Mouse (Mus musculus): ENCODE measurements around the gene Cacng2. TPM values are rescaled to one million over a fixed set of nuclear protein-coding genes. Genes with fewer than 3 reads are reported as not detected.
"Not testable (repeated sequence)": the region's sequence is repeated elsewhere in the genome, so short reads cannot be mapped to it uniquely, and the experiment has no call there.

Gene Cacng2
- polyA plus RNA-seq, 1 experiment from 2014 or later = not detected

DNA sequence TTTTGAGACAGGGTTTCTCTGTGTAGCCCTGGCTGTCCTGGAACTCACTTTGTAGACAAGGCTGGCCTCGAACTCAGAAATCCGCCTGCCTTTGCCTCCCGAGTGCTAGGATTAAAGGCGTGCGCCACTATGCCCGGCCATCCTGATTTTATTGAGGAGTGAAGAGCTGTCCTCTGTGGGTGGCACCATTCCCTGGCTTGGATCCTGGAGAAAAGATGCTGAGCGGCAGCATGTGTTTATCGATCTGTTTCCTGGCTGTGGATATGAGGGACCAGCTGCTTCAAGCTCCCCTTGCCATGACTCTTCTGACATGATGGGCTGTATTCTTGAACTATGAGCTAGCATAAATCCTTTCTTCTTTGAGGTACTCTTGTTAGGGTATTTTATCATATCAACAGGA lies 111.6 kb downstream of the Cacng2 start:
- not testable (repeated sequence) for H3K9me3 ChIP-seq (ENCODE audit: control insufficient read depth, low read length); H3K4me2 ChIP-seq (replicated peaks; ENCODE audit: low read depth, low read length); ATAC-seq (ENCODE audit: low FRiP score, low TSS enrichment); H3K36me3 ChIP-seq (ENCODE audit: control insufficient read depth, insufficient read depth, low read length); H3K4me3 ChIP-seq (ENCODE audit: low read length); H3K4me1 ChIP-seq (ENCODE audit: control insufficient read depth, insufficient read depth, low read length); H3K27ac ChIP-seq (ENCODE audit: low read depth, low read length); H3K9ac ChIP-seq (ENCODE audit: low read depth, low read length); H3K27me3 ChIP-seq (ENCODE audit: control insufficient read depth, insufficient read depth, low read length)
- 92% methylated on average over 8 of the region's 8 CpGs for WGBS

DNA sequence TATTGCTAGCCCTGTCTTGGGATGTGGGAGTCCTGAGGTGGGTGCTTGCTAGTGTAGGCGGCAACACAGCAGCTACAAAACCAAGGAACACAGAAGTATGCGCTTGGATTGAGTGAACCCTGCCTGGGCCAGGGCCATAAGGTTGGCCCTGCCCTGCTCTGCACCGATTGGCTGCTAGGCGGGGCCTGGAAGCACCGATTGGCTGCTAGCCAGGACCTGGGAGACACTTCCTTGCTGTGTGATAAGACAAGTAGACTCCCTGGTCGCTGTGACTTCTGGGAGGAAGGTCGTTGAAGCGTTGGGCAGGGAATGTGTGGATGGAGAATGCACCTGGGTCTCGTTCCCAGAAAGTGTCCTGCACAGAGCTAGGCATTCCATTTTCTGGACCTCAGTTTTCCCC lies 115.9 kb downstream of the Cacng2 start:
- ATAC-seq (ENCODE audit: low FRiP score, low TSS enrichment) = peak; percentile 71
- H3K27ac ChIP-seq (ENCODE audit: low read depth, low read length) = no peak overlapping the region

DNA sequence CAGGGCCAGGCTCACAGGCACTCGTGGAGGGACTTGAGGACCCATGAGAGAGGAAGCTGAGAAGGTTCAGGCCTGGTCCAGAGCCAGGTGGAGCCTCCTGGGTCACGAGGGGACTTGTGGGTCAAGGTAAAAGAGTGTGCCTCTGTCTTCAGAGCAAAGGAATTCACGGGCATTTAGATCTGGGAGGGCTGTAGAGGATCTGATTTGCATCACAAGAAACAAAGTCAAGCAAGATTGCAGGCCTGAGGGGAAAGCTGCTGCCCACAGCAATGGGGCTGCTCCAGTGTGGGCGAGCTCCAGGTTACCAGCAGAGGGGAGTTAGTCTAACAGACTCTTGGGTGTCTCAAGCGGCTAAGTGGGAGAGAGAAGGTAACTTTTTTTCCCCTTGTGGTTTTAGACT lies 118.4 kb downstream of the Cacng2 start:
- Histone ChIP-seq H3K4me3 (ENCODE audit: low read length) (no peak overlapping the region), H3K27me3 (ENCODE audit: control insufficient read depth, insufficient read depth, low read length) (no peaks in the 10 kb centered on the region), H3K9ac (ENCODE audit: low read depth, low read length) (no peak overlapping the region), H3K27ac (ENCODE audit: low read depth, low read length) (no peak overlapping the region), H3K4me1 (ENCODE audit: control insufficient read depth, insufficient read depth, low read length) (no peaks in the 10 kb centered on the region), H3K36me3 (ENCODE audit: control insufficient read depth, insufficient read depth, low read length) (no peaks in the 10 kb centered on the region), H3K9me3 (ENCODE audit: control insufficient read depth, low read length) (no peaks in the 10 kb centered on the region), H3K4me2 (replicated peaks; ENCODE audit: low read depth, low read length) (no peak overlapping the region)
- 23% methylated on average over 5 of the region's 5 CpGs for WGBS
- no peak for ATAC-seq (ENCODE audit: low FRiP score, low TSS enrichment)

More for the DNA sequence above, 115.9 kb downstream of the Cacng2 start:
- Histone ChIP-seq H3K9me3 (ENCODE audit: control insufficient read depth, low read length) (no peaks in the 10 kb centered on the region), H3K27me3 (ENCODE audit: control insufficient read depth, insufficient read depth, low read length) (no peaks in the 10 kb centered on the region), H3K36me3 (ENCODE audit: control insufficient read depth, insufficient read depth, low read length) (no peaks in the 10 kb centered on the region), H3K4me3 (ENCODE audit: low read length) (no peak overlapping the region), H3K4me2 (replicated peaks; ENCODE audit: low read depth, low read length) (no peak overlapping the region), H3K4me1 (ENCODE audit: control insufficient read depth, insufficient read depth, low read length) (no peaks in the 10 kb centered on the region), H3K9ac (ENCODE audit: low read depth, low read length) (no peak overlapping the region)
- WGBS = 40% methylated on average over 9 of the region's 9 CpGs

DNA sequence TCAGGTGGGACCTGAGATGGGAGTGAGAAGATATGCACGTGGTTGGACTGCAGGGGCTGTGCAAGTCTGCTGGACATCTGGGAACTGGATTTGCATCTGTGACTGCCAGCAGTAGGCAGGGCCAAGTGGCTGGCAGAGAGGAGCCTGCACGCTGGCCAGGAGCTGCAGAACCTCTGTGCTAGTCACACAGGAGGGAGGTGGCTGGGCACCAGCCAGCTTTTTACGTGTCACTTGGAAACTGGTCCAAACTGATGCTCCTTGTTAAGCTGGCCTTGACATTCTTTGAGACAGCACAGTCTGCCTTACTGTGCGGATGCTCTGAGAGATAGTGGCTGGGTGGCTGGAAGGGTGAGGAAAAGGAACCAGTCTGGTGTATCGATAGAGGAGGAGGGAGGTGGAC lies 131.3 kb downstream of the Cacng2 start:
- Histone ChIP-seq H3K27ac (ENCODE audit: low read depth, low read length) (no peak overlapping the region), H3K4me3 (ENCODE audit: low read length) (no peak overlapping the region), H3K36me3 (ENCODE audit: control insufficient read depth, insufficient read depth, low read length) (no peaks in the 10 kb centered on the region), H3K9me3 (ENCODE audit: control insufficient read depth, low read length) (no peaks in the 10 kb centered on the region), H3K27me3 (ENCODE audit: control insufficient read depth, insufficient read depth, low read length) (no peaks in the 10 kb centered on the region), H3K9ac (ENCODE audit: low read depth, low read length) (no peak overlapping the region), H3K4me1 (ENCODE audit: control insufficient read depth, insufficient read depth, low read length) (no peaks in the 10 kb centered on the region), H3K4me2 (replicated peaks; ENCODE audit: low read depth, low read length) (no peak overlapping the region)
- no peak for ATAC-seq (ENCODE audit: low FRiP score, low TSS enrichment)
- WGBS = 64% methylated on average over 5 of the region's 5 CpGs

DNA sequence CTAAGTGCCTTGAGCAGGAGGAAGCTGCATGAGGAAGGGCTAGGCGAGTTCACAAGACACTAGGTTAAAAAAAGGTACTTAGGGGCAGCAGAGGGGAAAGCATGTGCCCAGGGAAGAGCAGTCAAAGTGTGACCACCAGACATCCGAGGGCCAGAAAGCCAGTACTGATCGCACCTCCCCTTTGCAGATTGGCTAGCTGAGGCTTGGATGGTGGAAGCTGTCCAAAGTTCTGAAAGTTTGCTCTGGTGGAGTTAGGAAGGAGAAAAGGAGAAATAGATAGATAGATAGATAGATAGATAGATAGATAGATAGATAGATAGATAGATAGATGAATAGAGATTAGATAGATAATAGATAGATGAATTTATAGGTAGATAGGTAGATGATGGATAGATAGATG lies 136.4 kb downstream of the Cacng2 start:
- H3K27ac ChIP-seq (ENCODE audit: low read depth, low read length) = no peak overlapping the region
- WGBS = 23% methylated on average over 3 of the region's 3 CpGs
- no peak overlapping the region for H3K4me3 ChIP-seq (ENCODE audit: low read length)
- no peaks in the 10 kb centered on the region for H3K4me1 ChIP-seq (ENCODE audit: control insufficient read depth, insufficient read depth, low read length)
- H3K9me3 ChIP-seq (ENCODE audit: control insufficient read depth, low read length) = no peaks in the 10 kb centered on the region
- H3K36me3 ChIP-seq (ENCODE audit: control insufficient read depth, insufficient read depth, low read length) = no peaks in the 10 kb centered on the region
- no peak overlapping the region for H3K9ac ChIP-seq (ENCODE audit: low read depth, low read length)
- ATAC-seq (ENCODE audit: low FRiP score, low TSS enrichment) = no peak
- peaks cover 2% of the 10 kb centered on the region; the same call in 1 of the 2 replicates for H3K27me3 ChIP-seq (ENCODE audit: control insufficient read depth, insufficient read depth, low read length)
- no peak overlapping the region for H3K4me2 ChIP-seq (replicated peaks; ENCODE audit: low read depth, low read length)

- no peak overlapping the region for H3K4me3 ChIP-seq (ENCODE audit: low read length)
- no peak overlapping the region for H3K4me2 ChIP-seq (replicated peaks; ENCODE audit: low read depth, low read length)
- no peak overlapping the region for H3K27ac ChIP-seq (ENCODE audit: low read depth, low read length)
- no peaks in the 10 kb centered on the region for H3K4me1 ChIP-seq (ENCODE audit: control insufficient read depth, insufficient read depth, low read length)
- no peaks in the 10 kb centered on the region for H3K36me3 ChIP-seq (ENCODE audit: control insufficient read depth, insufficient read depth, low read length)
- no peak for ATAC-seq (ENCODE audit: low FRiP score, low TSS enrichment)
- WGBS = 29% methylated on average over 18 of the region's 18 CpGs
- no peaks in the 10 kb centered on the region for H3K9me3 ChIP-seq (ENCODE audit: control insufficient read depth, low read length)
- no peak overlapping the region for H3K9ac ChIP-seq (ENCODE audit: low read depth, low read length)
- peaks cover 2% of the 10 kb centered on the region; the same call in 1 of the 2 replicates for H3K27me3 ChIP-seq (ENCODE audit: control insufficient read depth, insufficient read depth, low read length)
Observed at GRCm38 (mm10) chr15:77982195-77982939, 137.5 kb downstream of the Cacng2 start.

- no peak for ATAC-seq (ENCODE audit: low FRiP score, low TSS enrichment)
- Histone ChIP-seq H3K4me1 (ENCODE audit: control insufficient read depth, insufficient read depth, low read length) (no peaks in the 10 kb centered on the region), H3K4me3 (ENCODE audit: low read length) (no peak overlapping the region), H3K27me3 (ENCODE audit: control insufficient read depth, insufficient read depth, low read length) (peaks cover 2% of the 10 kb centered on the region; the same call in 1 of the 2 replicates), H3K9me3 (ENCODE audit: control insufficient read depth, low read length) (no peaks in the 10 kb centered on the region), H3K27ac (ENCODE audit: low read depth, low read length) (no peak overlapping the region), H3K4me2 (replicated peaks; ENCODE audit: low read depth, low read length) (no peak overlapping the region), H3K9ac (ENCODE audit: low read depth, low read length) (no peak overlapping the region), H3K36me3 (ENCODE audit: control insufficient read depth, insufficient read depth, low read length) (no peaks in the 10 kb centered on the region)
- whole genome bisulfite sequencing = 65% methylated on average over 5 of the region's 5 CpGs
Observed at GRCm38 (mm10) chr15:77981181-77981680, 138.6 kb downstream of the Cacng2 start.

DNA sequence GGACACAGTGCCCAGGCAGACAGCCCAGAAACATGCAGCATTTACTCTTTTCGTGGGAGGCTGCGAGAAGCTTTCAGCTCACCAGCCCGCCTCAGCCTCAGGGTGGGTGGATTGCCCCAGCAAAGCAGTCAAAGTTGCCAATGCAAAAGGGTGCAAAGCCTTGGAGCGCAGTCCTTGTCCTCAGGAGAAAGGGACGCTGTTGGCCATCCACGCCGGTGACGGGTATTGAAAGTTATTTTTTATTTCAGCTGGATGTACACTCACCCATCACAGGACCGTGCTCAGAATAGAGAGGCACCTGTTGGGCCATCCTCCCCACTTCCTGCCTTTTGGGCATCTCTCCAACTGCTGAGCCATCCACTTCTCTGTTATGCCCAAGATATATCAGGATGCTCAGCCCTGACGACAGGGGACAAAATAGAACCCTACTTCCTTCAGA lies 140.4 kb downstream of the Cacng2 start:
- ATAC-seq (ENCODE audit: low FRiP score, low TSS enrichment) = no peak
- no peak overlapping the region for H3K9ac ChIP-seq (ENCODE audit: low read depth, low read length)
- 83% methylated on average over 10 of the region's 10 CpGs for WGBS

GRCm38 (mm10) chr15:77977663-77978062 lies 142.2 kb downstream of the Cacng2 start:
- ATAC-seq (ENCODE audit: low FRiP score, low TSS enrichment) = no peak
- no peaks in the 10 kb centered on the region for H3K9me3 ChIP-seq (ENCODE audit: control insufficient read depth, low read length)
- WGBS = 67% methylated on average over 3 of the region's 3 CpGs
- no peaks in the 10 kb centered on the region for H3K36me3 ChIP-seq (ENCODE audit: control insufficient read depth, insufficient read depth, low read length)
- H3K9ac ChIP-seq (ENCODE audit: low read depth, low read length) = no peak overlapping the region
- H3K4me1 ChIP-seq (ENCODE audit: control insufficient read depth, insufficient read depth, low read length) = no peaks in the 10 kb centered on the region
- H3K27ac ChIP-seq (ENCODE audit: low read depth, low read length) = no peak overlapping the region
- no peak overlapping the region for H3K4me2 ChIP-seq (replicated peaks; ENCODE audit: low read depth, low read length)
- no peak overlapping the region for H3K4me3 ChIP-seq (ENCODE audit: low read length)
- H3K27me3 ChIP-seq (ENCODE audit: control insufficient read depth, insufficient read depth, low read length) = peaks cover 2% of the 10 kb centered on the region; the same call in 1 of the 2 replicates

More for the DNA sequence above, 140.4 kb downstream of the Cacng2 start:
- H3K4me3 ChIP-seq (ENCODE audit: low read length) = no peak overlapping the region
- peaks cover 2% of the 10 kb centered on the region; the same call in 1 of the 2 replicates for H3K27me3 ChIP-seq (ENCODE audit: control insufficient read depth, insufficient read depth, low read length)
- H3K4me1 ChIP-seq (ENCODE audit: control insufficient read depth, insufficient read depth, low read length) = no peaks in the 10 kb centered on the region
- H3K36me3 ChIP-seq (ENCODE audit: control insufficient read depth, insufficient read depth, low read length) = no peaks in the 10 kb centered on the region
- no peak overlapping the region for H3K4me2 ChIP-seq (replicated peaks; ENCODE audit: low read depth, low read length)
- no peak overlapping the region for H3K27ac ChIP-seq (ENCODE audit: low read depth, low read length)
- H3K9me3 ChIP-seq (ENCODE audit: control insufficient read depth, low read length) = no peaks in the 10 kb centered on the region

Measured in kidney, embryonic 14.5 days (tissue).